Mouse (Mus musculus): ENCODE measurements around the gene Zfr2. TPM values are rescaled to one million over a fixed set of nuclear protein-coding genes. Genes with fewer than 3 reads are reported as not detected.

The Zfr2 gene
- polyA plus RNA-seq, 1 experiment from 2014 or later, result 4.6 TPM

GRCm38 (mm10) chr10:81195300-81195699 is 37.7 kb upstream of the Zfr2 start:
- peaks cover 68% of the 10 kb centered on the region for H3K27me3 ChIP-seq (replicated peaks; ENCODE audit: low read depth, poor library complexity, severe bottlenecking)
- WGBS, result 70% methylated on average over 4 of the region's 4 CpGs
- H3K36me3 ChIP-seq (replicated peaks), result peaks cover 14% of the 10 kb centered on the region
- H3K4me1 ChIP-seq, result peaks cover 37% of the 10 kb centered on the region
- no peaks in the 10 kb centered on the region for H3K9me3 ChIP-seq
- no peak overlapping the region for H3K4me3 ChIP-seq
- no peak overlapping the region for H3K27ac ChIP-seq (replicated peaks)
- no peak for DNase-seq (ENCODE audit: low spot score)

- peaks cover 72% of the 10 kb centered on the region for H3K27me3 ChIP-seq (replicated peaks; ENCODE audit: low read depth, poor library complexity, severe bottlenecking)
- DNase-seq (ENCODE audit: low spot score), result no peak
Measured at GRCm38 (mm10) chr10:81196470-81197065, 36.4 kb upstream of the Zfr2 start.

GRCm38 (mm10) chr10:81197305-81197704 is 35.6 kb upstream of the Zfr2 start:
- 58% methylated on average over 6 of the region's 6 CpGs for WGBS

More at GRCm38 (mm10) chr10:81196470-81197065, 36.4 kb upstream of the Zfr2 start:
- peaks cover 1% of the 10 kb centered on the region for H3K36me3 ChIP-seq (replicated peaks)
- peaks cover 29% of the 10 kb centered on the region for H3K4me1 ChIP-seq
- no peak overlapping the region for H3K27ac ChIP-seq (replicated peaks)
- 67% methylated on average over 11 of the region's 11 CpGs for WGBS
- no peaks in the 10 kb centered on the region for H3K9me3 ChIP-seq
- no peak overlapping the region for H3K4me3 ChIP-seq

GRCm38 (mm10) chr10:81198230-81198629 is 34.7 kb upstream of the Zfr2 start:
- peaks cover 70% of the 10 kb centered on the region for H3K27me3 ChIP-seq (replicated peaks; ENCODE audit: low read depth, poor library complexity, severe bottlenecking)
- WGBS, result 3% methylated on average over 9 of the region's 9 CpGs

More at GRCm38 (mm10) chr10:81197305-81197704, 35.6 kb upstream of the Zfr2 start:
- Histone ChIP-seq H3K9me3 (no peaks in the 10 kb centered on the region), H3K36me3 (replicated peaks) (no peaks in the 10 kb centered on the region), H3K4me1 (peaks cover 26% of the 10 kb centered on the region), H3K27me3 (replicated peaks; ENCODE audit: low read depth, poor library complexity, severe bottlenecking) (peaks cover 76% of the 10 kb centered on the region), H3K27ac (replicated peaks) (no peak overlapping the region), H3K4me3 (no peak overlapping the region)
- DNase-seq (ENCODE audit: low spot score), result no peak

GRCm38 (mm10) chr10:81198990-81199389 is 34.0 kb upstream of the Zfr2 start:
- no peak overlapping the region for H3K4me3 ChIP-seq
- peaks cover 63% of the 10 kb centered on the region for H3K27me3 ChIP-seq (replicated peaks; ENCODE audit: low read depth, poor library complexity, severe bottlenecking)
- DNase-seq (ENCODE audit: low spot score), result no peak
- H3K9me3 ChIP-seq, result no peaks in the 10 kb centered on the region
- no peaks in the 10 kb centered on the region for H3K36me3 ChIP-seq (replicated peaks)
- H3K27ac ChIP-seq (replicated peaks), result no peak overlapping the region
- H3K4me1 ChIP-seq, result peaks cover 12% of the 10 kb centered on the region
- WGBS, result 84% methylated on average over 6 of the region's 6 CpGs

More at GRCm38 (mm10) chr10:81198230-81198629, 34.7 kb upstream of the Zfr2 start:
- H3K4me3 ChIP-seq, result no peak overlapping the region
- peaks cover 17% of the 10 kb centered on the region for H3K4me1 ChIP-seq
- DNase-seq (ENCODE audit: low spot score), result peak; percentile 65
- H3K36me3 ChIP-seq (replicated peaks), result no peaks in the 10 kb centered on the region
- H3K27ac ChIP-seq (replicated peaks), result no peak overlapping the region
- H3K9me3 ChIP-seq, result no peaks in the 10 kb centered on the region

- DNase-seq (ENCODE audit: low spot score), result no peak
- Histone ChIP-seq H3K27me3 (replicated peaks; ENCODE audit: low read depth, poor library complexity, severe bottlenecking) (peaks cover 57% of the 10 kb centered on the region), H3K36me3 (replicated peaks) (no peaks in the 10 kb centered on the region), H3K27ac (replicated peaks) (no peak overlapping the region), H3K4me3 (no peak overlapping the region), H3K9me3 (no peaks in the 10 kb centered on the region), H3K4me1 (peaks cover 4% of the 10 kb centered on the region; the same call in 1 of the 2 replicates)
- WGBS, result 86% methylated on average over 13 of the region's 13 CpGs
Measured at GRCm38 (mm10) chr10:81200141-81200540, 32.8 kb upstream of the Zfr2 start.

GRCm38 (mm10) chr10:81200605-81201287 is 32.2 kb upstream of the Zfr2 start:
- H3K4me3 ChIP-seq, result no peak overlapping the region
- 80% methylated on average over 20 of the region's 20 CpGs for WGBS
- H3K36me3 ChIP-seq (replicated peaks), result no peaks in the 10 kb centered on the region
- DNase-seq (ENCODE audit: low spot score), result no peak
- peaks cover 51% of the 10 kb centered on the region for H3K27me3 ChIP-seq (replicated peaks; ENCODE audit: low read depth, poor library complexity, severe bottlenecking)
- peaks cover 4% of the 10 kb centered on the region; the same call in 1 of the 2 replicates for H3K4me1 ChIP-seq
- no peaks in the 10 kb centered on the region for H3K9me3 ChIP-seq
- no peak overlapping the region for H3K27ac ChIP-seq (replicated peaks)

GRCm38 (mm10) chr10:81201807-81202758 is 30.9 kb upstream of the Zfr2 start, which contains the start of gene Nmrk2:
Gene Nmrk2, minus strand, starts transcription at chr10:81202051.
- Histone ChIP-seq H3K27me3 (replicated peaks; ENCODE audit: low read depth, poor library complexity, severe bottlenecking) (peaks cover 38% of the 10 kb centered on the region), H3K4me3 (no peak within 1 kb of the TSS), H3K4me1 (peaks cover 4% of the 10 kb centered on the region; the same call in 1 of the 2 replicates), H3K27ac (replicated peaks) (no peak within 1 kb of the TSS), H3K9me3 (no peaks in the 10 kb centered on the region), H3K36me3 (replicated peaks) (no peaks in the 10 kb centered on the region)
- WGBS, result 63% methylated on average over 13 of the region's 13 CpGs
- DNase-seq (ENCODE audit: low spot score), result no peak

GRCm38 (mm10) chr10:81202978-81203720 is 29.8 kb upstream of the Zfr2 start:
- DNase-seq (ENCODE audit: low spot score), result no peak
- no peak overlapping the region for H3K4me3 ChIP-seq
- 68% methylated on average over 8 of the region's 8 CpGs for WGBS
- peaks cover 31% of the 10 kb centered on the region for H3K27me3 ChIP-seq (replicated peaks; ENCODE audit: low read depth, poor library complexity, severe bottlenecking)
- H3K4me1 ChIP-seq, result peaks cover 4% of the 10 kb centered on the region; the same call in 1 of the 2 replicates
- no peaks in the 10 kb centered on the region for H3K36me3 ChIP-seq (replicated peaks)
- H3K27ac ChIP-seq (replicated peaks), result no peak overlapping the region
- H3K9me3 ChIP-seq, result no peaks in the 10 kb centered on the region

GRCm38 (mm10) chr10:81204137-81204536 is 28.8 kb upstream of the Zfr2 start:
- 72% methylated on average over 4 of the region's 4 CpGs for WGBS

GRCm38 (mm10) chr10:81210154-81210553 is 22.8 kb upstream of the Zfr2 start:
- 93% methylated on average over 5 of the region's 5 CpGs for WGBS
- Histone ChIP-seq H3K4me3 (no peak overlapping the region), H3K9me3 (peaks cover 17% of the 10 kb centered on the region; the same call in 1 of the 2 replicates), H3K27me3 (replicated peaks; ENCODE audit: low read depth, poor library complexity, severe bottlenecking) (no peaks in the 10 kb centered on the region; the same call in 1 of the 2 replicates), H3K36me3 (replicated peaks) (peaks cover 27% of the 10 kb centered on the region), H3K27ac (replicated peaks) (no peak overlapping the region), H3K4me1 (no peaks in the 10 kb centered on the region)
- DNase-seq (ENCODE audit: low spot score), result no peak

More at GRCm38 (mm10) chr10:81204137-81204536, 28.8 kb upstream of the Zfr2 start:
- peaks cover 25% of the 10 kb centered on the region for H3K27me3 ChIP-seq (replicated peaks; ENCODE audit: low read depth, poor library complexity, severe bottlenecking)
- no peak overlapping the region for H3K4me3 ChIP-seq
- no peak for DNase-seq (ENCODE audit: low spot score)
- no peak overlapping the region for H3K27ac ChIP-seq (replicated peaks)
- H3K4me1 ChIP-seq, result peaks cover 4% of the 10 kb centered on the region; the same call in 1 of the 2 replicates
- H3K9me3 ChIP-seq, result no peaks in the 10 kb centered on the region
- no peaks in the 10 kb centered on the region for H3K36me3 ChIP-seq (replicated peaks)

Data from embryonic facial prominence, embryonic 10.5 days (tissue).